Mouse (Mus musculus) mouse embryonic stem cell (cell line): ENCODE measurements around the gene Lrp2.

ENCODE experiments used
- in situ Hi-C, 2 experiments: fragments of 300-500 bp; cut with MboI; formaldehyde crosslinking; loops; 1 replicate in 1 of 2; 3 replicates in 1 of 2; pipeline ENCODE4 v1.14.3; 2019 to 2020; ENCODE audit warnings: low sequenced_read_pairs in 2 of 2, low pct_unique_long_range_greater_than_20kb in 1 of 2, mixed read lengths in 1 of 2; ENCODE audit not compliant: unreplicated experiment in 1 of 2

Gene Lrp2

DNA sequence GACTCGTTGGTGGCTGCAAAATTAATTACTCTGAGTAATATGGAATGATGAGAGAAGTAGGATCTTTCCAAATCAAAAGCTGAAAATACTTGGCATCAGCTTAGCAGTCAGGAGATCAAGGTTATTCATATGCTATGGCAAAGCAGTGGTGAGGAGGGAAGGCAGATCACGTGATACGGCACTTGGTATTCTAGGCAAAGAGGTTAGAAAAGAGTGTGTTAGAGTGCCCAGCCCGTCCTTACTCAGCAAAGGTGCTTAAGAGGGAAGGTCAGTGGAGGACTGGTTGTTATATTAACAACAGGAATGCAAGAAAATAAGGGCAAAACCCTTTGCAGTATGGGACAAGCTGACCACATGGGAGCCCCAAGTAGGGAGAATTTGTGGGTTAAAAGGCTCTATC, 137.3 kb downstream of the Lrp2 start:
- in situ Hi-C loops = no loop called here

DNA sequence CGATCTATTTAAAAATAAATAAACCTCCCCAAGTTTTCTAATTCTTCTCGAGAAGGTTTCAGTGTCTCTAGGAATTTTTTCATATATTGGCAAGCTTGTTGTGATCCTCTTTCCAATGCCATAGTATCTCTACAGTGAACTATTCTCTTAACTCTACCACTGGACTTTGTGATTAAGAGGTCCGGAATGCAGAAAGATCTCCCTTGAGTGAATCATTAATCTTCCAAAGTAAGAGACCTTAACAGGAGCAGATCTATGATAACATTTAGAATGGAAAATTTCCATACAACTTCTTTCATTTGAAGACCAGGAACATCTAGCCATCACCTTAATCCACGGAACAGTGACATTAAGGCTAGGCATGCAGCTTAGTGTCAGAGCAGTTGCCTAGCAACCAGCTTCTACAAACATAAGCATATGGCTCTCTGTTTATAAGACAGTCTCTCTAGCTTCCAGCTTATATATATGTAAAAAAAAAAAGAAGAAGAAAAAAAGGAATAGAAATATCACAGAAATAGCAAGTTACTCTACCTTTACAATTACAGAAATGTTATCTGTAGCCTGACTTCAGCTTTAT, 139.9 kb downstream of the Lrp2 start:
- in situ Hi-C loops = no loop called here

DNA sequence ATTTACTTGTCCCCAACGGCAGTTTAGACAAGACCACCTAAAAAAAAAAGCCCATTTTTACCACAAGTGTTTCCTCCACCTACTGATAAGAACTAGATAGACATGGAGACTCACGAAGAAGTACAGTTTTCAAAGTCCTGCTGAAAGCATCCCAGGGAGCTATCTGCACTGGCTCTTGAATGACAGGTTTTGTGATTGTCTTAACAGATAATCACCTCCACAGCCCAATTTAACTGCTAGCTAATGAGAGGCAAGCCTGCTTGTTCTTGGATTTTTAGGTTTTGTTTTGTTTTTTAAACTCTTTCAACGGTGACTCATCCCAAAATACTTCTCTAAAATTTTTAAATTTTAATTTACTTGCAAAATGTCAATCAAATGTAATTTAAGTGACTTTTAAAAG, 144.2 kb downstream of the Lrp2 start:
- in situ Hi-C loops = no loop called here

DNA sequence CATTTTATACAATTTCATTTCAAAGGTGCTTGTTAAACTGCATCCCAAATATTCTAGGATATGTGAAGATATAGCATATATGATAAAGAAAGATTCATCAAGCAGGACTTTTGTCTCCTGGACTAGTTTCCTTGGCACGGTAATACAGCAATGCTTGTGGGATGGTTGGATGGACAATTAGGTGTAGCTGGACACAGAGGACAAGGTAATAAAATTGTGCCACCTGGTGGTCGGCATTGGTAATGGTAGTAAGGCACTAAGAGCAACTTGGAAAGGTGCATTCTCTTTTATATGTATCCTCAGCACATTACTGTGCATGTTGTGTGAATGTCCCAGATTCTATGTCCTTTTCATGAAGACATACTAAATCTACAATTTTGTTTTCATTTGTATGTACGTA, 157.7 kb downstream of the Lrp2 start:
- in situ Hi-C loops = loop anchor here in 1 of 2 experiments (10.0 kb wide), 1 partner anchor 153 kb away; no protein-coding TSS in a partner anchor

DNA sequence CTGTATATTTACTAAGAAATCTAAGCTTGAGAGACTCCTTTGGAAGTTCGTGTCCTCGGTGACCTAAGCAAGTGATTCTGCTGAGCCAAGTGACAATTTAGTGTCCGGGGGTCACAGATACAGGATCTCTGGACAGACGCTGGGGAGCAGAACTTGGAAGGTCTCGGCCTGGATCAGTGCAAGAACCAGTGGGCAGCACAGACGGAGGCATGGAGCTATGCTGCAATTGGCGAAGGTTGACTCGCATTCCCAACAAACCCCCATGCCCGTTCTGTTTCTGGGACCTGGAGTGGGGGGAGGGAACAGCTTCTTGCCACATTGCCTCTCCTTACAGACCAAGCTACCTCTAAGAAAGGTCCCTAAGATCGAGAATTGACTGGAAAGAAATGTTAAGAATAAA, 158.7 kb downstream of the Lrp2 start:
- in situ Hi-C loops = loop anchor here in 1 of 2 experiments (10.0 kb wide), 1 partner anchor 152 kb away; no protein-coding TSS in a partner anchor

DNA sequence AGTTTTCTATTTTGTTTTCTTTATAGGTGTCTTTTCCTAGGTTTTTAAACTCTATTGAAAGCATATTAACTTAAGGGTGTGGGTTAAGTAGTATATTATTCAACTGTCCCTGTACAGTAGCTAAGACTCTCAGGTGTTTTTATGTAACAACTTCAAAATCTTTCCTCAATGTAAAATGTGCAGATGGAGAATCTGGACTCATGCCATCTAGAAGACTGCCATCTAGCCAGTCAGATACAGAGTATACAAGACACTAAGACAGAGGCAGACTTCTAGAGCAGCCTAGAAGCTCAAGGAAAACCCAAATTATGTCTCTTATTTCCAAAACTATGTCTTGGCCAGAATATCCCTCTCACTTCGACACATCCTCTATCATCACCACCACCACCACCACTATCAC, 159.8 kb downstream of the Lrp2 start:
- in situ Hi-C loops = loop anchor here in 1 of 2 experiments (10.0 kb wide), 1 partner anchor 151 kb away; no protein-coding TSS in a partner anchor

DNA sequence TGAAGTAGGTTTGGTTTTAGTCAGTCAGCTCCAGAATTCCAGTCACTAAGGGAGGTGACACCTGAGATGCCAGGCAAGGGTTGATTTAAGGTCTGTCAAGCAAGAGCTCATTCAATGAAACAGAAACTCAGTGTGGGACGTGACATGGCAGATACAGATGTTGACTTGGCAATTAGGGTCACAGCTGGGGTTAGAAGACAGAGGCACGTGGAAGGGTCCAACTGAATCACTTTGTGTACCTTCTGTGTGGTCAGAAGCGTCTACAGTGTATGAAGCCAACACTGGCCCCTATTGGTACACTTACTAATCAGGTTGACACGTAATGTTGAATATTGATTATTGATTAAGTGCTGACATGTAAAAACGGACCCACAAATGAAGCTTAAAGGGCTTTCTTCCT, 161.0 kb downstream of the Lrp2 start:
- in situ Hi-C loops = loop anchor here in 1 of 2 experiments (10.0 kb wide), 1 partner anchor 150 kb away; no protein-coding TSS in a partner anchor

DNA sequence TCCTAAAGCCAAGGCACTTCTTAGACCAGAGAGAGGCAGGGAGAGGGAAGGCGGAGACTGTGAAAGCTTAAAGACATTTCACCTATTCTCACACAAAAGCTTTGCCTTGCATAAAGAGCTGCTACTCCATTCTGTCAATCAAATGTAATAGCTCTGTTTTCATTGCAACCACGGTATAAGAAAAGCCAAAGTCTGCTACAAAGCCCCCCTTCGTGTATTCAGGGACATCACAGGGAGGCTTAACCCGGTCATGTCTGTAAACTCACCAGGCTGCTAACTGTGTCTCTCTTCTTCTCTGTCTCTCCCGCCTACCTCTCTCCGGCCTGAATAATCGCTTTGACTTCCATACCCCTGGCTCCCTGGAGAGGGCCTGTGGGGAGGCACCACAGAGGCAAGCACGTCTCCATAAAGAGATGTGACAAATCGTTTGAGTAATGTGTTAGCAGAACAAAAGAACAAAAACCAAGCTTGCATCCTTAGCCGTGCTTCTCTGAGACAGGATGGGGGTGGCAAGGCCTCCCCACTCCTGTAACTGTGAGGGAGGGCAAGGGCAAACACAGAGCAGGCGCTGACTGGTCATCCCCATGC, 167.5 kb downstream of the Lrp2 start:
- in situ Hi-C loops = no loop called here

DNA sequence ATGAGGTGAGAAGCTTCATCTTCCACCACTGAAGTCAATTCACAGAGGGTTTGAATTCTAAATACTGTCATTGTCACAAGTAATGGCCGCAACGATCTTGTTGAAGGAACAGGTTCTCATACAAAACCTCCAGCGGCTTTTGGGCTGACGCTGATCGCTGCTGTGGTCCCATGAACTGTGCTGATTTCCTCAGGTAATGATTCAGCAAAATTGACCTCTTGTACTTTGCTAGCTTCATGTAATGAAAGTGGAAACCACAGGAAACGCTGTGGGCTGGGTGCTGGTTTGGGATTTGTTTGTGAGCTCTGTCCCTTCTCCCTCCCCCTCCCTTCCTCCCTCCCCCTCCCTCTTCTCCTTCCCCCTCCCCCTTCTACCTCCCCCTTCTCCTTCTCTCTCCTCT, 170.8 kb downstream of the Lrp2 start:
- in situ Hi-C loops = no loop called here

DNA sequence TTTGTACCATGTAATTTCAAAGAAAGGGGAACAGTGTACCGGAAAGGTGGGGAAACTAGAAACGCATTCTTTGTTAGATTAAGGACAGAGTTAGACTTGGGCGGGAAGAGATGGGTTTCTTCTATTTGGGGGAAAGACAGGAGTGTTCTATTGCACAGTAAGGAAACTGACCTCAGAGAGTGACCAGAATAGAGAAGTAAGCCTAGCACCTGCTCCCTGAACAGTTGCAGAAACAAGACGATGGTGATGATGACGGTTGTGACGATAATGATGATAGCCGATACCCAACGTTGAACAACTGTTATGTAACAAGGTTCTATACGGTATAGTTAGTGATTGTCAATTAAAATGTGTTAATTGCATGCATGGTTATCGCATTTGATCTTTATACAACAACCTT, 171.3 kb downstream of the Lrp2 start:
- in situ Hi-C loops = no loop called here

DNA sequence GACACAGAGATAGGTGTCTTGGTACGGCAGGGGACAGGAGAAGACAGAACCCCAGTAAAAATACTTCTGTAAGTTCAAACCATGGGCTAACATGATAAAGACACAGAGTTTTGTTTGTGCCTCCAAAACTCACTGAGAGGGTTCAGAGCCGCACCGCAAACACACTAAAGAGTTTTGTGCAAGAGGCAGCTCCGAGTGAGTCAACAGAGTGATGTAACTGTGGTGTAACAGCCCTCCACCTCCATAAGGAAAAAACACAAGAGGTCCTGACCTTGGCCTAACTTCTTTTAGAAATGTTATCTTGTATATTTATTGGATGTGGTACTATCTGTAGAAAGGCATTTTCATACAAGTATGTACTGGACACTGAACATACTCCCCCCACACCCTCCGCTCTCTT, 180.2 kb downstream of the Lrp2 start:
- in situ Hi-C loops = no loop called here

DNA sequence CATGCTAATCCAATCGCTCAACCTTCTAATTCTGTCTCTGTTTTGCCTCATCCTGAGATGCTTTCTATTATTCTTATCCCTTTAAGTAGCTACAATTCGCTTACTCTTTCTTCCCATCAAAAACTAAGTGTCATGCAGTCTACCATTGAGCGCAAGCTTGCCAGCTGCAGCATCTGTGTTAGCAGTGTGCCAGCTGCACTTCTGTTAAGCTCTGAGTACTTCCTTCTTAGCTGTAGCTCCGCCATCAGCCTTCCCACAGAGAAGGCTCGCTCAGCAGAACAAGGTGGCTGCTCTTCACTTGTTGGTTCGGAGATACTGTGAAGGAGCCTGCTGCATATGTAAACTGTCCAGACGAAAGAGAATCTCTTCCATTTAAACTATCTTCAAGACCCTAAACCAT, 183.6 kb downstream of the Lrp2 start:
- in situ Hi-C loops = no loop called here

DNA sequence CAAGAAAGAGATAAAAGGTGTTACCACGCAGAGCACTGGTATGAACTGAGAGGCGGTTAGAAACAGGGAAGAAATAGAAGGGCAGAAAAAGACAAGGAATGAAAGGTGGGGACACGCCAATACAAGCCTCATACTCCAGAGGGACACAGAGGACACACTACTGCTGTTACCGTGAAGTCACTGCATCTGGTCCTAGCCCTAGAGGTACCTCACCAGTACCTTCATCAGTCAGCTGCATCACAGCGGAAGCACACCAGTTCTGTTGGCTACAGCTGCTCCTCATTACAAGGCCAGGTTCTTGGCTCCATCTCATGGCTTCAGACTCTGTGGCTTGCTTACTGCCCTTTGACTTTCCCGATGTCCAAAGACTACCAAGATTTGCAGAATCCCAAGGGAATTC, 184.0 kb downstream of the Lrp2 start:
- in situ Hi-C loops = no loop called here

DNA sequence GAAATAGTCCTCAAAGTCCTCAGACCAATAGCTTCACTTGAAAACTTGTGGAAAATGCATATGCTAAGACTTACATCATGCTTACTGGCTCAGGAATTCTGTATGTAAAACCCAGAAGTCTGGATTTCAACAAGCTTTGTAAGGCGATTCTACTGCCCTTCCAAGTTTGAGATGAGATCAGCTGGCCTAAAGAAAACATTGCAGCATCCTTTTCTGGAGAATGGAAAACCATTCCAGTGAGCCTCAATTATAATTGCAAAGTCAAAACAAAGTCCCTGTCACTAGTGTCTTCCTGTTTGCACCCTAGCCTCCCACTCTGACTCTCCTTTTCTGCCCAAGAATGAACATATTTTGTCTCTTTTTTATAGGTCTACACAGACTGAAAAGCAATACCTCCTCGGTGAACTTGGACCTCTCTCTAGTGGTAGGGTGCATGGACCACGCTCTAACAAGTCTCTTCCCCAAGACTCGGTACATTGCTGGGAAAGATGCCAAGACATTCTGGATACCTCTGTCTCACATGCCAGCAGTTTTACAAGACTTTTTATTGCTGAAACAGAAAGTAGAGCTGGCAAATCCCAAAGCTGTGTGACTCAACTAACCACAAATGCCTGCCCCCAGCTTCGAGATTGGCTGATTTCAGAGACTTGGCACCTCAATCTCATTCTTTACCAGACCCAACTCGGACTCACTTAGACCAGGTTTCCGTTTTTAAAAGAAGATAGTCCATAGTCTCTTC, 184.8 kb downstream of the Lrp2 start:
- in situ Hi-C loops = no loop called here

DNA sequence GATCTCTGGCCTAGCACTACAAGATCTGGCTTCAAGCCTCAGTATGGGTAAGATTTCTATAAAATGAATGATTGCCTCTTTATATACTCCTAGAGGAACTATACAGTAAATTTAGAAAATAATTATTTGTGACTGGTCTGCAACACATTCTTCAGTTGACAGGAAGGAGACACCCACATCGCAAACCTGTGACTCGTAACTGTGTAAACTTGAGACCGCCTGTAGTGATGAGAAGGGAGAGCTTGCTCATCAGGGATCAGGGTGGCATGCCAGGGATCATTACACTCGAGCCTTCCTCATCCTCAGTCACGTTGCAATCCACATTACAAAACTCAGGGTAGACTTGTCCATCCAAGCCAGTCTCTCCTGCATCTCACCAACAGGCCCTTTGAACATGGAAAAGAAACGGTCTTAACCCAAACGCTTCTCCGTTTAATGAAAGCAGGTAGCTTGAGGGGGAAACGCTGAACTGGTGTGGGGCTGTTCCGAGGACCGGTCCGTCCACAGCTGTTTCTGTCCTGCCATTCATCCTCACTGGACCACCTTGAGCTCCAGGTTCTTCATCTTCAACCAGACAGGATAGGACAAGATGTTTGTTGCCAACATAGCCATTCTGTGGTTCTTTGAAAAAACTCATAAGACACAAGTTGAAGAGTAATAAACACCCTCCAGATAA, 189.0 kb downstream of the Lrp2 start:
- in situ Hi-C loops = no loop called here

DNA sequence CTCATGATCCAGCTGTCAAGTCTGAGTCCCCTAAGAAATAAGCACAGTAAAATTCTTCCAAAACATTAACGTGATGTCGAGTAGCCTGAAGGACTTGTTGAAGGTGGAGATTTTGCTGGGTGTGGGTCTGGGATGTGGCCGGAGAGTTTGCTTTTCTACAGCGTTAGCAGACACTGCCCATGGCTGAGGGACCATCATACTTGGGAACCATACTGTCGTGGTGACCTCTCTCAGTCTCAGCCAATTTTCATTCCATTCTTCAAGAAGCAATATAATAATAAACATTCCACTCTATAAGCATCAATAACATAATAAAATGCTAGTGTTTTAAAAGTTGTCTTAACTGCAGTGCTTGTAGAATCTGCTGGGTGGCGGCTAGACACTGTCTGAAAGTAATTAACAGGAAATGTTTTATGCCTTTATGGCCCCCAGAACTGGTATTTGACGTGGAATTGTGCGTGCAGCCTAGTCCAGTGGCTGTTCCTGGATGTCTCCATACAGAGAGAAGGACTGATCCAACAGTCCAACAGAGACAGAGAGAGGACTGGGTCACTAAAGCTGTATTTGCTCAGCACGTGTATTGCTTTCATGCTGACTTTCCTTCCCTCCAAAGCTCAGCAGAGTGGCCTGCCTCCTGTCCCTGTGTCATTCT, 190.1 kb downstream of the Lrp2 start:
- in situ Hi-C loops = no loop called here

DNA sequence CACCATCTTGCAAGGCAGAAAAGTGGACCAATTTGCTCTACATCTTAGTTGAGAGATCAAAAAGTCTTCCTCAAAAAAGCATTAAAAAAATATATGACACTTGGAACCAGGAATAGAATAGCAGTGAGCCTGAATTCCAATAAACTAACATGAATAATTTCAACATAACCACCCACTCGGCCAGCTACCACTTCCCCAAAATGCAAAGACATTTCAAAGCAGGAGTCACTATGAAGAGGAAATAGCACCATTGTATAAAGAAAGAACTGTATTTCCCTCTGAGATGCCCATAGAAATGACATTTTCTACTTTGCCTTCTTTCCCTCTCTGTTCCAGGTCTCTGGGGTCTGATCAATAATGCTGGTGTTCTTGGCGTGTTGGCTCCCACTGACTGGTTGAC, 191.9 kb downstream of the Lrp2 start:
- in situ Hi-C loops = no loop called here

DNA sequence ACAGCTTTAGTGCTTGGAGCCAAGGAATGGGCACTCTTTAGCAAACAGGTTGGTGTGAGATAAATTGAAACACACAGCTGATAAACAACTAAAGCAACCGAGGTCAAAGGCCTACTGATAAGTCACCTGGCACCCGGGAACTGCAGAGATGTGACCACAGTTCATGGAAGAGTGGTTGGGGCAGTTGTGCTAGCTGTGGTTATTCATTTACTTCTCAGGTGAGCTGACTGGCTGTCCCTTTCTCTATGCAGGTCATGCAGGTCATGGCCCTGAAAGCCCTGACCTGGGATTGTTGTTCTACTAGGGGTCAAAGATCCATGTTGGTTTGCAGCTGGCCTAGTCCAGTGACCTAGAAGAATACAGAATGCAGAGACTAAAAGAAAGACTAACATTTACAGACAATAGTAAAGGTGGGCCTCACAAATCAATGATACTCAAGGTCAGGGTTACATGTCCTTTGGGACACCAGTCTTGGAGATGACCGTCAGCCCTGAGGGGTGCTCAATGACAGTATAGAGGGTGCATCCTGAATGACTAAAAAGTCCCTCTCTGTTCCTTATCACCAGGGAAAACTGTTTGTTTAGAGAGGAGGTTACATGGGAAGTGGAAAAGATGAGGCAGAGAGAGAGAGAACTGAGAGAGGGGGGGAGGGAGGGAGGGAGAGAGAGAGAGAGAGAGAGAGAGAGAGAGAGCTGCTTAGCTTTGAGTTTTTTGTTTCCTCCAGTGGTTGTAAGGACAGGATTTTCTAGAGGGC, 199.6 kb downstream of the Lrp2 start:
- in situ Hi-C loops = no loop called here
